Mouse (Mus musculus): ENCODE results near the gene Prim2.
A peak's percentile ranks its signal among the peaks of the same experiment; 100 is the strongest.

The Prim2 gene

DNA sequence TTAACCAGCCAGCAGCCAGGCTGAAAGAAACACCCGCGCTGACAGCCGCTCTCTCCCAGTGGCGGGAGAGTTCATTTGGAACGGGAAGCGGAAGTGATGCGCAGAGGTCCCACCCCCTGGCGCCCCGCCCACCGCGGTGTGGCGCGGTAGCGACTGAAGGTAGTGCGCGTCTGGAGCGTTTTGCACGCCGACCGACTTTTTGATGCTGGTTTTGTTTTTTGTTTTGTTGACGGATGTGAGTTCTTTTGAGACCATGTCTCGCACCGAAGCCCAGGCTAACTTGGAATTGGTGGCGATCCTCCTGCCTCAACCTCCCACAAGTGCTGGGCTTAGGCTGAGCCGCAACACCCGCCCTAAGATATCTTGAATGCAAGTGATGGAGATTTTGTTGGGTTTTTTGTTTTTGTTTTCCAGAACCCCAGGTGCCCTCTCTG, at the start of gene Prim2:
Gene Prim2 (minus strand): TSS at position 88 of the 434 bp plus-strand sequence.
- DNase-seq (ENCODE audit: low read depth, low spot score) = peak; percentile 94

DNA sequence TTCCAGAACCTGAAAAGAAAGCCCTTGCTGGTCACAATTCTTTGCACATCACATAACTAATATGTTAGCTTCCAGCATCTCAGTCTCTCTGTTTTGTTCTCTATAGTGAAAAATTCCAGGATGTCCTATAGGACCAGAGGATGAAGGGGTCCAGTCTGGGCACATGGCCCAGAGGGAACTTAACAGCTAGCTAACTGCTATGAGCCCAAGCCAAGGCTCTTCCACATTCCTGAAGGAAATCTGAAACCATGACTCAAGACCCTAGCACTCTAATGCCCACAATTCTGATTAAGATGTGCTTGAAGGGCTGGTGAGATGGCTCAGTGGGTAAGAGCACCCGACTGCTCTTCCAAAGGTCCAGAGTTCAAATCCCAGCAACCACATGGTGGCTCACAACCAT, 48.0 kb upstream of the Prim2 start:
- no peak for DNase-seq (ENCODE audit: low read depth, low spot score)

DNA sequence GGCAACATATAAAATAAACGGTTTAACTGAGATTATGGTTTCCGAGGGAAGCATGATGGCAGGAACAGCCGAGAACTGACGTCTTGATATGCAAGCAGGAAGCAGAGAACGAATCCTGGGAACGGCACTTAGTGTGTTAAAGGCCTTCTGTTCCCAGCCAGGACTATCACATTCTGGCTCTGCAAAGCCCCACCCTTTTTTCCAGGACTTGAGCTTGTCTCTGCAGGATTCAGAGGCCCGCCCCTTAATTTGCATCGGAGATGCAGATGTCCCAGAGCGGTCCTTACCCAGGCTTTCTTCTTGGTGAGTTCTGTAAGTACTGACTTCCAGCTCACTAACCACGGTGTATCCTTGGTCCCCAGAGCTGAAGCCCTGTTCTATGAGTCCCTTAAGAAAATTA, 45.2 kb upstream of the Prim2 start:
- no peak for DNase-seq (ENCODE audit: low read depth, low spot score)

DNA sequence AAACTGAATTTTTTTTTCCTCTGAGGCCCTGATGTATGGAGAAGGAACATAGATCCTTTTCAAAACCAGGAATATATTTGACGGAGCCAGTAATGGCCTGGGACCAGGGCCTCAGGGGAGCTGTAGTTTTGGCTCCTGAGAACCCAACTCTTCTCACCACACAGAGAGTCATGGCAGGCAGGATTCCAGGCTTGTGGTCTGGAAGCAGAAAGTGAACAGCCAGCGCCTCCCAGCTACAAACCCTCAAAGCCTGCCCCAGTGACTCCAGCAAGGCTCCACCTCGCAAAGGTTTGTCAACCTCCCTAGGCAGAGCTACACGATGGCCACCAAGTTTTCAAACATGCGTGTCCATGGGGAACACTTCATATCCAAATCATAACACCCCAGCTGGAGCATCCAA, 42.4 kb upstream of the Prim2 start:
- no peak for DNase-seq (ENCODE audit: low read depth, low spot score)

DNA sequence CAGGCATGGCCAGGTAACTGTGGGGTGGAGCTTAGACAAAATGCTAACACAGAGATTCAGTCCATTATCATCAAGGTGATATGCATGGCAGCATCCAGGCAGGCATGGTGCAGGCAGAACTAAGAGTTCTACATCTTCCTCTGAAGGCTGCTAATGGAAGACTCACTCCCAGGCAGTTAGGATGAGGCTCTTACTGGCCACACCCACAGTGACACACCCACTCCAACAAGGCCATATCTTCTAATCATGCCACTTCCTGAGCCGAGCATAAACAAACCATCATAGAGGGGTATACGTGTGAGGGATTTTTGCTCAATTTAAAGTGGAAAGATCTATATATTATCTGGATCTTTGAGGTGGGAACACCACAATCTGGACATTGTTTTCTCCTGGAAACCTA, 40.0 kb upstream of the Prim2 start:
- peak; percentile 11 for DNase-seq (ENCODE audit: low read depth, low spot score)

DNA sequence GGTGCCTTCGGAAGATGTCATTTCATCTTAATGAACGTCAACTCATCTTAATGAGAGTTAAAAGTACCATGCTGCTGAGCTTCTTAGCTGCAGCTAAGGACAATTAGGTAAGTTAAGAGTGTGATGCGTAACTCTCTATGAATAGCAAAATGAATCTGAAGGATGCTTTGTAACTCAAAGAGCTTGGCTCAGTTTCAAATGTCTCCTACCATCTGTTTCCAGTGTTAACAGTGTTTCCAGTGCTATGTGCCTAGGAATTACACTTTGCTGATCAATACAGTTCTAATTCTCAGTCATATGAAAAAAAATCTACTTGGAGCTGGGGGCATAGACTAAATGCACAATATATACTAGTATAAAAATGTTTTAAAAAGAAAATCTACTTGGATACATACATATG, 31.6 kb upstream of the Prim2 start:
- DNase-seq (ENCODE audit: low read depth, low spot score) = no peak

DNA sequence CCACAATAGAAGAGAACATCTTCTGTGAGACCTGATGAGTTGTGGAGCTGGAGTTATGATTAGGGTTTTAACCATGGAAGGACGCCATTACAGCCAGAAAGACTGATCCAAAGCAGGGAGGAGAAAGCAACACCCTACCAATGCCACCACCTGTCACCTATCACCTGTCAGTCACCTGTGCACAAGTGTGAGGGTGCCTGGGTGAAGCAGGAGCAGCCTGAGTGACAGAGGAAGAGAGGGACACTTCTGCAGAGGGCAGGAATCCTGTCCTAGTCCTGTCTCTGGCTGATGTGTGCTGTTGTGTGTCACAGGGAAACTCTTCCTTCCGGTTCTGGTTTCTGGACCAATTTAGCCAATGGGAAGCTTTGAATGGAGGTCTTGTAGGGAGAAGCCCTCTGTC, 26.4 kb upstream of the Prim2 start:
- DNase-seq (ENCODE audit: low read depth, low spot score) = no peak

DNA sequence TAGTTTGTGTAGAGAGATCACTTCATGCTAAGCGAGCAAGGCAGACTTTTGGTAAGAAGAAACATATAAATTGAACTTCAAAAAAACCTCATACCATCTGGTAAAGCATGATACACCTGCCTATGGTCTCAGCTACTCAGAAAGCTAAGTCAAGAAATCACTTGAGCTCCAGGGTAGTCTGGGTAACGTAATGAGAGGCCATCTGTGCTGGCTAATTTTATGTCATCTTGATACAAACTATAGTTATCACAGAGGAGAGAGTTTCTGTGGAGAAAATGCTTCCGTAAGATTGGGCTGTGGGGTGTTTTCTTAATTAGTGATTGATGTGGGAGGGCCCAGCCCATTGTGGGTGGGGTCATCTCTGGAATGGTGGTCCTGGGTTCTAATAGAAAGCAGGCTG, 24.3 kb upstream of the Prim2 start:
- no peak for DNase-seq (ENCODE audit: low read depth, low spot score)

DNA sequence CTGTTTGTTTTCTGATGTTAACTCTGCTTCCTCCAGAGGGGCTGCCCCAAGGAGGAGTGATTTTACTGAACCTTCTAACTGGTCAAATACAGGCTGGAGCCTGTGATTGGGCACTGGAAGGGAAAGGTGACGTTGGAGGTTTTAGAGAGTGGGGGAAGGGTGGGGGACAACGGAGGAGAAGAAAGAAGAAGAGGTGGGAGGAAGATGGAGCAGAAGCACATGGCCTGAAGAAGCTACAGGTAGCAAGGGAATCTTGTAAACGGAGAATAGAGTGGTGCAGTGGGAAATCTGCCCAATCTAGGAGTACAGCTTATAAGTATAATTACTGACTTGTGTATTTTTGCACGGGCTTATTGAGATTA, 20.5 kb upstream of the Prim2 start:
- DNase-seq (ENCODE audit: low read depth, low spot score) = no peak

DNA sequence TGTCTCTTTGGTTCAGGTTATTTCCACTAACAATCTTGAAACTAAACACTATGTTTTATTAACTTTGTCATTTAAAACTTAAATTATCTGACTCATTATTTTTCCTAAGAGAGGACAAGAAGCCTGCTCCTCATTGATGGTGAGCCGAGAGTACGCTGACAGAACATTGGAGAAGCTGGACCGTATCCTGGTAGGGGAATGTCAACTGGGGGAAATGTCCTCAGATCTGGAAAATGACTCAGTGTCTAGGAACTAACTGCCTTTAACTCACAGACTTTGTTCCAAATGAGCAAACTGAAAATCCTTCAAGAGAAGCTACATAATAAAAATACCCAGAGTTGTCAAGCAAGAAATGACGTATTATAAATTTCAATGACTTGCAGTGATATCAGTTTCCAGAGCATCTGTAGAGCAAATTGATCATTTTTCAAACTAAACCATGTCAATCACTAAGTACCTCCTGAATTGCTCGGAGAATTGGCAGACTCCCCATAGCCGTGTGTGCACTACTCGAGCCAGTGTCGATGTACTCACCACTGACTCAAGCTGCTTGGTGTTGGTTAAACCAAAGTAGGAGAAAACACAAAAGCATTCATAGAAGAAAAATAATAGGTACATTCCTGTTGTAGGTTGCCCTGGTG, 20.0 kb upstream of the Prim2 start:
- no peak for DNase-seq (ENCODE audit: low read depth, low spot score)

DNA sequence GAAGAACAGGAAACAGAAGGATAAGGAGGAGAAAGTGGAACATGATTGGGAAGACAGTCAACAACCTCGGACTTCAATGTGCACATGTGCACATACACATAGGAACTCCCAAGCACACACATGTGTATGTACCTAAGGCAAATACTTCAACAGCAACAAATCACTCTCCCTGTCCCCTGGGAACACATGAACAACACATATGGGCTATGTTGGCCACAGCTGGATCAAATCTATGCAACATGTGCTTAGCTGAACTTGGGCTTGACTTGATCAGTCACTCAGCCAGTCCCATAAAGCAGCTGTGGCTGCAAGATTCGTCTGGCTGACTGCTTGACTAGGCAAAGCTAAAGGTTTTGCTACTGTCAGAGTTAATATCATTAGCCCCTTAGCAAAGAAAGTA, 19.2 kb upstream of the Prim2 start:
- no peak for DNase-seq (ENCODE audit: low read depth, low spot score)

DNA sequence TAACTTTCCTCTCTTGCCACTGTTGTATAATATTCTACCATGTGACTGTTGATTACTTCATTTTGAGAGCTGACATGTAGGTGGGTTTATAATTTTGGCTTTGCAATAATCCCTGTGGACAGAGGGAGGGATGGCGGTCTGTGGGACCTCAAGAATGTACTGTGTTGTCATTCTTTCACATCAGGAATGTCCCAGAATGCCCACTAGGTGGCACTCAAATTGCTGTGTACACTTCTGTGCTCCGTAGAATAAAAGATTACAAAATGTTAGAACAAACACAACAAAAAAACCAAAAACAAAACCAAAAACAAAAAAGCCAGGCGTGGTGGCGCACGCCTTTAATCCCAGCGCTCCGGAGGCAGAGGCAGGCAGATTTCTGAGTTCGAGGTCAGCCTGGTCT, 14.9 kb upstream of the Prim2 start:
- DNase-seq (ENCODE audit: low read depth, low spot score) = peak; percentile 66

DNA sequence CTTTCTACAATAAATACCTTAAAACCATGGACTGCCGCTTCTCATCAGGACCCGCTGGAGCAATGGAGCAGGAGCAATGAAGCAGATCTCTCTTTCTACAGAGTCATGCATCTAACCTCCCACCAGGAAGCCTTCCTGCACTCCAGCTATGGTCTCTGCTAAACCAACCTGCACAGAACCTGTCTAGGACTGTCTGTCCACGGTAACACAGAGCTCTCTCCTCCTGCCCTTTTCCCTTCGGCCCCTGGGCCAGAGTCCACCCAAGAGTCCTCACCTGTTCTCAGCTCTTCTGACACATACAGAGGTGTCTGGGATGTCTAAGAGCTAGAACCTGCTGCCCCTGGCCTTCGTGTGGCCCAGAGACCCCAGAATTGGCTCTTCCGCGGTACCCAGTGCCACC, 11.3 kb upstream of the Prim2 start:
- DNase-seq (ENCODE audit: low read depth, low spot score) = no peak

DNA sequence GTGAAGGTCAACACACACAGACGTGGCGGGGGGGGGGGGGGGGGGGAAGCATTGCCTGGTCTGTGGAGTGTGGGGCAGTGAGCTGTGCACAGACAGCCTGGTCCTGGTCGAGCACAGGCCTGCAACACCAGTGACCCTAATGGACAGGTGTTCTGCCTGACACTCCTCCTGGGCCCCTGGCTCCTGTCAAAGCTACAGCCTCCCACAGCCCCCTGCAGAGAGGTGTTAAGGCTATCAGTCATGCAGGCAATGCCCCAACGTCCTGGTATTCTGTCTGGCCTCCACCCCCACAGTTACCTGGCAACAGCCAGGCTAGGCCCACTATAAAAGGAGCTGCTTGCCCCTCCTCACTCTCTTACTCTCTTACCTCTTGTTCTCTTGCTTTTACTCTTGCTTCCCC, 10.8 kb upstream of the Prim2 start:
- no peak for DNase-seq (ENCODE audit: low read depth, low spot score)

DNA sequence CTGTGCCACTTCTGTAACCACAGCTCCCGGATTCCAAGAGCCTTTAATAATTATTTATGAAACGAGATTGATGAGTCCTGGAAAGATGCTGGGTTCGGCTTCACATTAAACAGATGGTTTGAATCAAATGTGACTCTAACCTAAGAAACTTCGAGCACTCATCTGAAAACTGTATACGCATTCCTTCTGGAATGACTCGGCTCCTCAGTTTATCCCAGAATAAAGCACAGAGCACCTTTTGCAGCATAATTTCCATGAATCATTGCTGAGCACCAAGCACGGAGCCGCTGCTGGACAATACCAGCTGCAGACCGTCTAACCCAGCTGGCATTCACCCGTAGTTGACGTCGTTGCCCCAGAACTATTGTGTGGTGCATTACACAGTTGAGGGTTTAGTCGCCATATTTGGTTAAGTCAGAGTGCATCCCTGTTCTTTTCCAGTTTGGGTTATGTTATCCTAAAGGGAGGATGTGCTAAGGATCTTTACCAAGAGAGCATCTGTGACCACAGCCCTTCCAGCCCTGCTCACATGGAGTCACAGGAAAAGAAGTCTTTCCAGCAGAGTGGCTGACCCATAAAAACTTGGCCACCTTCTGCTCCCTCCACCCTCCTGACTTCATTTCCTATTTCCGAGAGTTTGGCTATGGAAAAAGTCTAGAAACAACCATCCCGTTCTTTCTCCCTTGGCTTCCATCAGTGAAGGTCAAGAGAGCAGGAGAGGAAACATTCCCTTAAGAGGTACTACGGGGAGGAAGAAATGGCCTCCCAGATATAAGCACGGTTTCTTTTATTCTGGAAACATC, 3.8 kb upstream of the Prim2 start:
- DNase-seq (ENCODE audit: low read depth, low spot score) = no peak

DNA sequence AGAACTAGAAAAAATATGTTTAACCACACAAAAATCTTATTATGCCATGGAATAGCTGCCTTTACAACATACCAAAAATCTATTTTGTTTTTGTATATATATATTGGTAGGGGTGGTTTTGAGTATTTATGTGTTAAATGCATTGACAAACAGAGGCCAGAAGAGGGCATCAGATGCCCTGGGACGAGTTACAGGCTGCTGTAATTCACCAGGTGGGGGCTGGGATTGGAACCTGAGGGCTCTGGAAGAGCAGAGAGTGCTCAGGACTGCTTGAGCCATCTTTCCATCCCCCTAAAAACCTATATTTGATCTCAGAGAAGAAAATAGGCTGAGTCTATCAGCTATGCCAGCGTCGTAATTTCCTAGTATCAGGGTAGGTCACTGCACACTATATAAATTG, 2.9 kb upstream of the Prim2 start:
- DNase-seq (ENCODE audit: low read depth, low spot score) = peak; percentile 67

DNA sequence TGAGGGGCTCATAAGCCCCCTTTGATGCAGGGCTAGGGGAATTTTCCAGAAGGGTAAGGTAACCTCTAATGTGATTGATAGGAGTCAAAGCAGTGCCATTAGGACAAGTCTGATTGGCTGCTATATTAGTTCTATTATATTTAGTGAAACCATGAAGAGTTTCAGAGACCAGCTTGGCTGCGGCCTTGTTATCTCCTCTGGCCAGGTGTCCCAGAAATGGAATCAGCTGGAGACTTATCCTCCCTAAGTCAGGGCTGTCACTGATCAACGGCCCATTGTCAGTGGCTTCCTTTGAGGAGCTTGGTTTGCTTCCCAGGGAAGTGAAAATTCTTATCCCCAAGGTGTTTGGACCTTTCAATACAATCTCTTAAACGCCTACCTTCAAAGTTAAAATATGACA, 2.5 kb upstream of the Prim2 start:
- no peak for DNase-seq (ENCODE audit: low read depth, low spot score)

DNA sequence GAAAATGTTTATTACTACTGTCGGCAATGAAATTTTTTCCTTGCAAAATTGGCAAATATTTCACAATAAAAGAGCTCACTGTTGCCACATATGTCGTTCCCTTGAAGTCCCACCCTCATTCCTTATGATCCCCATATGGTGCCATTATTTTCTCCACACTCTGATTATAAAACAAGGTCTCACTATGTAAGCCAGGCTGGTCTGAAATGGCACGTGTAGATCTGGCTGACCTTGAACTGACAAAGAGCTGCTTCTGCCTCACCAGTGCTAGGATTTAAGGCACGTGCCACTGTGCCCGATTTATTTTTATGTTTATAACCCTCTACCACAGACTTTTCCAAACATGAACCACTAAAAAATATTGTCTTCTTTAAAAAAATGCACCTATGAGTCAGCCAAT, 1.8 kb upstream of the Prim2 start:
- no peak for DNase-seq (ENCODE audit: low read depth, low spot score)

DNA sequence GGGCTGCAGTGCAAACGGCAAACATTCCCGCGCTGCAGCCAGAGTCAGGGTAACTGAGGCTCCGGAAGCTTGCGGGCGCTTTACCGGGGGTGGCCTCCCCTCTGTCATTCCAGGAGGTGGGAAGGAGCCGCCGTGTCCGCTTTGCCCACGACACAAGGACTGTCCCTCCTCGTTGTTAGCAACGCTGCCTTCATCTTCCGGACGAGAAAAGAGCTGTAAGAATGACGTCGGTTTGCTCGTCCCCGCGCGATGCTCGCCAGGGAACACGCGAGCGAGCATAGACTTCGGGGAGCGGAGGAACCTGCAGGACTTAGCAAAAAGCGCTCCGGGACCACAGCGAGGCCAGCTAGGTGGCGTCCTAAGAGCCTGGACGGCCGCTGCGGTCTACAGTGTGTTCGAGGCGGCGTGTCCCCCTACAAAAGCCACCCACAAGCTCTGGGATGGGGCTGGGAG, 595 bp upstream of the Prim2 start:
- DNase-seq (ENCODE audit: low read depth, low spot score) = peak; percentile 83

DNA sequence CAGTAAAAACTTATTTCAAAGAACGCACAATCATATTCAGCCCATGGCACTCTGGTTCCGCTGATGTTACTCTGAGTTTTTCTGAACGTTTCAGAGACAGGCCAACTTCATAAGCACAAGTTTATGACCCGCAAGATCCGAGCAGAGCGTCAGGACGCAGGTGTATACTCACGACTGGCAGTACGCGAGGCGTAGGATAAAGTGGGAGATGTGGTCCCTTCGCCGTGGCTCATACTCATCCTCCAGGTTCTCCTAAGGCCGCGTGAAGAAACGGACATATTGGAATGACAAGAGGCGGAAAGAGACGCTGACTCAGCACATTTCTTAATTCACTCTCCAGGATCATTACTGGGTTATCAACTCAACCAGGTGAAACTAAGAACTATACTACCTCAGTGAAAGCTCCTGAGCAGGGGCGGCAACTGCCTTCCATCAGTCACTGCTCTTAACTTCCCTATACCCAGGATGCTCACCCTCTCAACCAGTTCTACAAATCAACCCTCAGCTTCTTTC, 5.9 kb downstream of the Prim2 start:
- peak; percentile 8 for DNase-seq (ENCODE audit: low read depth, low spot score)

DNA sequence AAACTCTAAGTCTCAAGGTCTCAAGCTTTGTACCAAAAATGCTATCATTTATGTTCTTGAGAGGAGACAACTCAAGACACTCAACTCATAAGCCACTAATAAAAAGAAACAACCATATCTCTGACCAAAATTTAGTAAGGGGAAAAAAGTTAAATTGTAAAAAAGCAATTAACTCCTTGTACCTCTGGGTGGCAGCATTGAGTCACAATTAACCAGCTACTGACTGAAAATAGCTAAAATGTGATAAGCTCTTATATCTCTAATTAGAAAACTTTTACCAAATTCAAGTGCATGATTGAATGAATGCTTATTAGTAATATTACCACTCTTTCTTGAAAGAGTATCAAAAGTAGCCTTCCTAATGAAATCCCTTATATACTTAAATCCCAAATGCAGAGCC, 6.4 kb downstream of the Prim2 start:
- DNase-seq (ENCODE audit: low read depth, low spot score) = peak; percentile 72

DNA sequence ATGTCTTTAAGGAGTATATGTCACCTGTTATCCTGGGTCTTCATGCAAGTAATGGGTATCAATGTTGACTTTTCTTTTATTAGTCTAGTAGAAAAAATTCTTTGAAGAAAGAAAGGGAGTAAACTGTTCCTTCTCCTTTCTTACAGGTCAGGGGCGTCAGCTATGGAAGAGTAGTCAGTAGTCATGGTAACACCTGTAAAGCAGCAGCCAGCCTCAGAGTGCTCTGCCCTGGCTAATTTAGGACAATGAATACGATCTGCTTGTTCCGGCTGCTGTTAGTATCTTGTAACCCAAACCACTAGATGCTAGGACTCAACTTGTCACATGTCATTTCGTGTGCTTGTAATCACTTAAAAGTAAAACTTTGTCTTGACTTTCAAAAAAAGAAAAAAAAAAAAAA, 11.3 kb downstream of the Prim2 start:
- no peak for DNase-seq (ENCODE audit: low read depth, low spot score)

DNA sequence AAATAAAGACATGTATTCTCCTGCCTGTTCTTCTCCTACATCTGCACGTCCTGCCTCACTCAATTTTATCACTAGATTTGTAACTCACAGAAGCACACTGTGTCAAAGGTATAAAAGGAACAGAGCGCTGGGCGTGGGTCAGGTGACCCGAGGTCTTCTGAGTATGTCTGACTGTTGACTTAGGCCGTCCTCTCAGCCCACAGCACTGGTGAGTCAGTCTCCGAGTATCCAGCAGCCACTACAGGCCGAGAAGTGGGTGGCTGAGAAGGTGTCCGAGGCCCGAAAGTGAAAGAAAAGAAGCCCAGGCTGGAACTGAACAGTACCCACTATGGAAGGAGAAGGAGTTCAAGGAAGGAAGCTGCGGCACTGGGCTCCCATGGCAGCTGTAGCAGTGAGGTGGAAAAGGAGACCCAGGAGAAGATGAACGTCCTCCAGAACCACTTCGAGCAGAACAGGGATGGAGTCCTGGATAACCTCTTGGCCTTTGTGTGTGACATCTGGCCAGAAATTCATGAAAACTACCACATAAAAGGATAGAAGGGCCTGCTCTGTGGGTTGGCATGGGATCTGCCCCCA, 11.9 kb downstream of the Prim2 start:
- DNase-seq (ENCODE audit: low read depth, low spot score) = no peak
